Mouse (Mus musculus): ENCODE measurements around the gene Itgbl1. TPM values are rescaled to one million over a fixed set of nuclear protein-coding genes. Genes with fewer than 3 reads are reported as not detected.

Itgbl1 gene
- polyA plus RNA-seq (2014; fragmentation: Illumina TruSeq; extraction: RNeasy Lipid Tissue Mini Kit (QIAGEN cat#74804); ENCODE audit: insufficient read depth, low read depth, low replicate concordance), result 1.9 TPM

GRCm38 (mm10) chr14:123659921-123660385, at the start of gene Itgbl1:
TSS of gene Itgbl1 (plus strand) at chr14:123659971.

GRCm38 (mm10) chr14:123626501-123627179, 33.1 kb upstream of the Itgbl1 start, which contains the start of gene Nalcn:
TSS of gene Nalcn (minus strand) at chr14:123627144.

Other genes starting within 250 kb of the Itgbl1 start
- gene Nalcn, start 32.8 kb upstream of the Itgbl1 start, polyA plus RNA-seq (2014; fragmentation: Illumina TruSeq; extraction: RNeasy Lipid Tissue Mini Kit (QIAGEN cat#74804); ENCODE audit: insufficient read depth, low read depth, low replicate concordance), result 0.10 TPM